Mouse (Mus musculus) right cerebral cortex, adult 2 months (tissue): Measurements from ENCODE around the gene Sectm1a.
"Not testable (repeated sequence)": the region's sequence is repeated elsewhere in the genome, so short reads cannot be mapped to it uniquely, and the experiment has no call there.

Experiments used
- DNase-seq, 2 experiments: peaks; one replicate each; pipeline ENCODE4 v3.0.0; 2021 to 2022; ENCODE audit warnings: low spot score in 2 of 2

Sectm1a gene

GRCm38 (mm10) chr11:121089756-121090546 lies 8.9 kb upstream of the Sectm1a start:
- DNase-seq: no peak

- no peak for DNase-seq
These were observed 8.0 kb upstream of the Sectm1a start for GRCm38 (mm10) chr11:121088997-121089396.

GRCm38 (mm10) chr11:121086296-121086695 lies 5.3 kb upstream of the Sectm1a start:
- DNase-seq: no peak

GRCm38 (mm10) chr11:121085181-121085580 lies 4.2 kb upstream of the Sectm1a start:
- DNase-seq: no peak

- DNase-seq: no peak
These were observed 2.0 kb upstream of the Sectm1a start for GRCm38 (mm10) chr11:121082857-121083500.

- no peak for DNase-seq
These were observed 1.2 kb upstream of the Sectm1a start for GRCm38 (mm10) chr11:121082250-121082649.

GRCm38 (mm10) chr11:121080330-121080729 lies 690 bp downstream of the Sectm1a start:
- DNase-seq: no peak

GRCm38 (mm10) chr11:121075655-121076054 lies 5.4 kb downstream of the Sectm1a start:
- no peak for DNase-seq

- DNase-seq: not testable (repeated sequence)
These were observed 11.4 kb downstream of the Sectm1a start for GRCm38 (mm10) chr11:121069662-121070061.

GRCm38 (mm10) chr11:121067895-121068294 lies 13.1 kb downstream of the Sectm1a start:
- no peak for DNase-seq

- DNase-seq: no peak
These were observed 16.8 kb downstream of the Sectm1a start for GRCm38 (mm10) chr11:121064197-121064596.

- no peak for DNase-seq
These were observed 17.6 kb downstream of the Sectm1a start, which contains the start of gene Sectm1b for GRCm38 (mm10) chr11:121063379-121063778. Gene Sectm1b (minus strand): TSS chr11:121063569.

GRCm38 (mm10) chr11:121061615-121062014 lies 19.4 kb downstream of the Sectm1a start:
- DNase-seq: peak in 1 of 2 experiments; percentile 17

- not testable (repeated sequence) for DNase-seq
These were observed 20.5 kb downstream of the Sectm1a start for GRCm38 (mm10) chr11:121060401-121061067.

- DNase-seq: no peak
These were observed 21.5 kb downstream of the Sectm1a start for GRCm38 (mm10) chr11:121059471-121059870.

GRCm38 (mm10) chr11:121058956-121059355 lies 22.1 kb downstream of the Sectm1a start:
- no peak for DNase-seq

GRCm38 (mm10) chr11:121058122-121058521 lies 22.9 kb downstream of the Sectm1a start:
- no peak for DNase-seq

- DNase-seq: no peak
These were observed 24.3 kb downstream of the Sectm1a start for GRCm38 (mm10) chr11:121056536-121057236.

- peak; percentile 83 to 87 for DNase-seq
These were observed 27.5 kb downstream of the Sectm1a start for GRCm38 (mm10) chr11:121053536-121053935.

GRCm38 (mm10) chr11:121052387-121052786 lies 28.6 kb downstream of the Sectm1a start:
- DNase-seq: no peak

GRCm38 (mm10) chr11:121051793-121052192 lies 29.2 kb downstream of the Sectm1a start:
- DNase-seq: no peak

- DNase-seq: no peak
These were observed 31.2 kb downstream of the Sectm1a start for GRCm38 (mm10) chr11:121049840-121050239.
